Comparison of ENCODE assay signal across 8 mouse cellular contexts in genomic region chrX:14628267-14628901, GRCm38 (mm10).
A peak's percentile ranks its signal among the peaks of the same experiment; 100 is the strongest.
DNase-seq lines count a peak whose midpoint lies in the region; ATAC-seq and TF ChIP-seq lines count a peak whose summit lies in the region.

No protein-coding gene starts in this region.

- no peak for TF ChIP-seq CTCF in brain, embryonic 14.5 days (IDR thresholded peaks at IDR 0.05; ENCODE audit: borderline replicate concordance, extremely low read depth, insufficient read depth, insufficient read length)

- no peak for TF ChIP-seq POLR2A in brain, embryonic 14.5 days (IDR thresholded peaks at IDR 0.05; ENCODE audit: borderline replicate concordance, extremely low read depth, insufficient read depth, insufficient read length, poor library complexity, severe bottlenecking)

- intact Hi-C loops in left cerebral cortex, postnatal 25 days (cut with DNase I): no loop called here

- ATAC-seq in megakaryocyte-erythroid progenitor cell, adult 5-6 weeks (replicated peaks; ENCODE audit: low FRiP score, low TSS enrichment, poor library complexity, severe bottlenecking): no peak

- DNase-seq in left cerebral cortex, postnatal 25 days (ENCODE audit: low spot score in 2 of 2): peak; percentile 1
- no peak for DNase-seq in left cerebral cortex, adult 18-20 months (ENCODE audit: low spot score in 2 of 2)
- DNase-seq in brain, embryonic 14.5 days (ENCODE audit: low read depth): peak; percentile 74
- DNase-seq in heart, adult 8-10 months (ENCODE audit: low spot score): peak; percentile 66
- peak; percentile 40 for DNase-seq in kidney, adult 9 months
- DNase-seq in mesoderm, embryonic 11.5 days (ENCODE audit: low read depth, low spot score): peak; percentile 68
- DNase-seq in thymus, postnatal 14 days: no peak

Comparison
In these comparisons a context has a peak if more than half of its experiments do, and no peak if none do; other contexts are left out.
1. DNase-seq: peak in left cerebral cortex, postnatal 25 days (2 of 2), brain, embryonic 14.5 days (single experiment), heart, adult 8-10 months (single experiment), kidney, adult 9 months (single experiment) and mesoderm, embryonic 11.5 days (single experiment); none in left cerebral cortex, adult 18-20 months (0 of 2) and thymus, postnatal 14 days (single experiment).